Mouse (Mus musculus): ENCODE data around the gene Gm3183.
"Not testable (repeated sequence)": the region's sequence is repeated elsewhere in the genome, so short reads cannot be mapped to it uniquely, and the experiment has no call there.

The Gm3183 gene

GRCm38 (mm10) chr5:94865136-94865535, at the start of gene Gm3183:
Gm3183 (plus strand) TSS chr5:94865436.
- not testable (repeated sequence) for DNase-seq
